Mouse (Mus musculus) small intestine, adult 2 months (tissue): ENCODE data around the gene Castor1. TPM values are rescaled to one million over a fixed set of nuclear protein-coding genes. Genes with fewer than 3 reads are reported as not detected.

Source experiments
- H3K27ac ChIP-seq: fragments of 200-500 bp; 2 replicates; pipeline ENCODE4 v1.5.1; 2012; ENCODE audit warnings: low read depth, low read length, control low read depth, inconsistent platforms; ENCODE audit not compliant: insufficient read depth
- H3K27me3 ChIP-seq: fragments of 200-500 bp; 2 replicates; pipeline ENCODE4 v1.6.1; 2012; ENCODE audit warnings: mild to moderate bottlenecking, moderate library complexity, low read length, inconsistent platforms; ENCODE audit not compliant: control insufficient read depth, insufficient read depth
- H3K36me3 ChIP-seq: fragments of 200-500 bp; 2 replicates; pipeline ENCODE4 v1.6.1; 2012; ENCODE audit warnings: mild to moderate bottlenecking, low read length, control low read depth, inconsistent platforms; ENCODE audit not compliant: control insufficient read depth, insufficient read depth
- H3K4me1 ChIP-seq: fragments of 200-500 bp; 2 replicates; pipeline ENCODE4 v1.6.1; 2012; ENCODE audit warnings: low read length, inconsistent platforms, mixed read lengths; ENCODE audit not compliant: control insufficient read depth, insufficient read depth, insufficient read length
- H3K4me3 ChIP-seq: fragments of 200-500 bp; 2 replicates; pipeline ENCODE4 v1.5.1; 2012; ENCODE audit warnings: low read depth, mild to moderate bottlenecking, control low read depth, inconsistent platforms, low read length, moderate library complexity
- CTCF ChIP-seq: fragments of 200-500 bp; IDR thresholded peaks from 2 replicates; pipeline ENCODE4 v1.5.1; 2012; ENCODE audit warnings: low read depth, mild to moderate bottlenecking, control low read depth, inconsistent platforms, low read length, moderate library complexity, mixed read lengths; ENCODE audit not compliant: insufficient replicate concordance, insufficient read length; ENCODE audit errors: extremely low read depth
- POLR2A ChIP-seq: fragments of 200-500 bp; IDR thresholded peaks from 2 replicates; pipeline ENCODE4 v1.6.1; 2012; ENCODE audit warnings: low read depth, mild to moderate bottlenecking, control low read depth, inconsistent platforms, low read length, moderate library complexity
- WGBS: fragments of 180-500 bp; shearing (Covaris S2); methylation state at CpG from one replicate; pipeline ENCODE4 v1.1.7; 2018; 5-methylcytosine and 5-hydroxymethylcytosine counted together
- polyA plus RNA-seq: library from polyadenylated mRNA; depleted of rRNA; stranded (reverse); fragments of >200 nt; gene quantifications from 2 replicates; pipeline ENCODE4 v1.2.3, GENCODE M21; 2012; rRNA removed

Gene Castor1
- polyA plus RNA-seq, 1 experiment, result 2.7 TPM

DNA sequence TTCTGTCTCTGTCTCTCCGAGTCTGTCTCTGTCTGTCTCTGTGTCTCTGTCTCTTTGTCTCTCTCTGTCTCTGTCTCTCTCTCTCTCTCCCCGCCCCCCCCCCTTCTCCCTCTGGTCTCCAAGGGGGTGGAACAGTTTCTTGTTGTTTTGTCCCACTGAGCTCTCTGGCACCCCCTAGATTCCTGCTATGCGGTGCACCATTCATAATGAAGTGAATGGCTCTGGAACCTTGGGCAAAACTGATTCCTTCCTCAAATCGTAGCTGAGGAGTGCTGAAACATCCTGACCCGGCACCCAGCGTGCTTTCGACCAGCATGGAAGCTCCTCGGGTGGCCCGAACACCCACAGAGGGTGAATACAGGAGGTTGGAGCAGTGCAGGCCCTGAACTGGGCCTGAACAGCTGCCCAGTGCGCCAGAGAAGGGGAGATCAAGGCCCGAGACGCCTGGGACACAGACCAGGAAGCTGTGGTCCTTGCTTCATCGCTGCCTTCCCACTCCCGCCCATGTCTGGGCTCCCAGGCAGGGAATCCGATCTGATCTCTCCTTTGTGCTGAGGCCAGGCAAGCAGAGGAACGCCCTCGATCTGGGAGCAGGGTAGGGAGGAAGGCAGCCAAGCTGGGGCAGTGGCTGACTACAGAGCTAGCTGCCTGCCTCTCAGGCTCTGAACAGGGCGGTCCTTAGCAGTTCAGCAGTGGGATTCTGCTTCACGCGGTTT is 52.9 kb downstream of the Castor1 start:
- H3K4me3 ChIP-seq, result no peak overlapping the region
- peaks cover 7% of the 10 kb centered on the region; the same call in 1 of the 2 replicates for H3K4me1 ChIP-seq
- H3K36me3 ChIP-seq, result peaks cover 4% of the 10 kb centered on the region; the same call in 1 of the 2 replicates
- TF ChIP-seq POLR2A (no peak), CTCF (no peak)
- no peaks in the 10 kb centered on the region; the same call in 1 of the 2 replicates for H3K27me3 ChIP-seq
- no peak overlapping the region for H3K27ac ChIP-seq
- 67% methylated on average over 20 of the region's 20 CpGs for whole genome bisulfite sequencing

DNA sequence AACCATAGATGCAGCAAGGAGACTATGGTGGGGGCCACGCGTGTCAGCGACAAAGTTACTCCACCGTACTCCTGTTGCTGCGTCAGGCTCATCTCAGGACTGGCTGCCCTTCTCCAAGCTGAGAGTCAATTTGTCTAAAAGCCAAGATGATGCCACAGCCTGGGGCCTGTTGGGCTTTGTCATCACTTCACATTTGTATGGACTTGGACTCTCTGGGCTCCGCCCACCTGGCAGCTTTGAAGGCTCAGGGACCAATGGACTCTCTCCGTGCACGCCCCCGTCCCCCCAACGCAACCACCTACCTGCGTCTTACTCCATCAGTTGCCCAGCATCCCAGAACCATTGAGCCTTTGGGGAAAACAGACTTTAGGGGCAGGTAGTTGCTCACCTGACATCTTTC is 53.5 kb downstream of the Castor1 start:
- 92% methylated on average over 11 of the region's 11 CpGs for WGBS
- Histone ChIP-seq H3K36me3 (peaks cover 4% of the 10 kb centered on the region; the same call in 1 of the 2 replicates), H3K27me3 (no peaks in the 10 kb centered on the region; the same call in 1 of the 2 replicates), H3K27ac (no peak overlapping the region), H3K4me3 (no peak overlapping the region), H3K4me1 (peaks cover 6% of the 10 kb centered on the region; the same call in 1 of the 2 replicates)
- TF ChIP-seq POLR2A, result no peak
- TF ChIP-seq CTCF, result no peak

Other genes with a start within 250 kb of the Castor1 start
- gene 4930556J24Rik, start 241.4 kb upstream of the Castor1 start, polyA plus RNA-seq, result 0.19 TPM in 1 of 2 replicates, not detected in the other
- 88.7 and 124 TPM in 2 replicates for gene Gal3st1, start 234.6 kb upstream of the Castor1 start, polyA plus RNA-seq
- gene Sec14l4, start 186.8 kb upstream of the Castor1 start, polyA plus RNA-seq, result 0.05 and 0.42 TPM in 2 replicates
- gene Sec14l3, start 153.4 kb upstream of the Castor1 start, polyA plus RNA-seq, result not detected in 2 replicates
- 22.4 and 26.6 TPM in 2 replicates for gene Mtfp1, start 122.8 kb upstream of the Castor1 start, polyA plus RNA-seq
- 23.7 and 84.2 TPM in 2 replicates for gene Sec14l2, start 94.8 kb upstream of the Castor1 start, polyA plus RNA-seq
- 13.9 and 20.6 TPM in 2 replicates for gene Rnf215, start 83.0 kb upstream of the Castor1 start, polyA plus RNA-seq
- 2.1 and 2.2 TPM in 2 replicates for gene Ccdc157, start 57.9 kb upstream of the Castor1 start, polyA plus RNA-seq
- 13.9 and 24.7 TPM in 2 replicates for gene Sf3a1, start 57.9 kb upstream of the Castor1 start, polyA plus RNA-seq
- gene Tbc1d10a, start 31.4 kb upstream of the Castor1 start, polyA plus RNA-seq, result 22.3 and 32.0 TPM in 2 replicates
- 0.19 and 0.48 TPM in 2 replicates for gene Osm, start 18.2 kb downstream of the Castor1 start, polyA plus RNA-seq
- gene Lif, start 39.3 kb downstream of the Castor1 start, polyA plus RNA-seq, result 1.5 and 5.6 TPM in 2 replicates
- gene Hormad2, start 222.9 kb downstream of the Castor1 start, polyA plus RNA-seq, result 0.06 TPM in 1 of 2 replicates, not detected in the other